Mouse (Mus musculus) embryo, embryonic 10 days (tissue): Measurements from ENCODE around the gene Ddx28.
"Not testable (repeated sequence)": the region's sequence is repeated elsewhere in the genome, so short reads cannot be mapped to it uniquely, and the experiment has no call there.

Source experiments
- DNase-seq: peaks from one replicate; pipeline ENCODE4 v3.0.0-alpha.2; 2015; ENCODE audit warnings: low spot score

The Ddx28 gene

GRCm38 (mm10) chr8:106012203-106012602 lies 521 bp upstream of the Ddx28 start:
- DNase-seq, result not testable (repeated sequence)

GRCm38 (mm10) chr8:106010748-106011642 lies 687 bp downstream of the Ddx28 start:
- peak; percentile 100 for DNase-seq

GRCm38 (mm10) chr8:106007891-106008290 lies 3.8 kb downstream of the Ddx28 start:
- DNase-seq, result not testable (repeated sequence)

GRCm38 (mm10) chr8:106007135-106007534 lies 4.5 kb downstream of the Ddx28 start:
- DNase-seq, result no peak

- no peak for DNase-seq
These were observed 5.3 kb downstream of the Ddx28 start for GRCm38 (mm10) chr8:106006413-106006812.

- DNase-seq, result no peak
These were observed 5.8 kb downstream of the Ddx28 start, which contains the start of gene Dpep2nb for GRCm38 (mm10) chr8:106005875-106006274. TSS of gene Dpep2nb (minus strand) at chr8:106005975.

GRCm38 (mm10) chr8:106004538-106005207 lies 7.0 kb downstream of the Ddx28 start:
- no peak for DNase-seq

GRCm38 (mm10) chr8:106001908-106002307 lies 9.8 kb downstream of the Ddx28 start:
- DNase-seq, result no peak

- DNase-seq, result no peak
These were observed 12.7 kb downstream of the Ddx28 start for GRCm38 (mm10) chr8:105998971-105999370.

- no peak for DNase-seq
These were observed 15.3 kb downstream of the Ddx28 start for GRCm38 (mm10) chr8:105996359-105996758.

- DNase-seq, result no peak
These were observed 18.5 kb downstream of the Ddx28 start for GRCm38 (mm10) chr8:105993226-105993625.

GRCm38 (mm10) chr8:105992499-105992898 lies 19.2 kb downstream of the Ddx28 start:
- DNase-seq, result no peak

GRCm38 (mm10) chr8:105991546-105991945 lies 20.1 kb downstream of the Ddx28 start:
- no peak for DNase-seq

- peak; percentile 94 for DNase-seq
These were observed 20.8 kb downstream of the Ddx28 start, which contains the start of gene Dus2 for GRCm38 (mm10) chr8:105990856-105991387. TSS of gene Dus2 (plus strand) at chr8:105991337.

- no peak for DNase-seq
These were observed 23.1 kb downstream of the Ddx28 start for GRCm38 (mm10) chr8:105988546-105988945.

- DNase-seq, result not testable (repeated sequence)
These were observed 28.3 kb downstream of the Ddx28 start for GRCm38 (mm10) chr8:105983406-105983805.

GRCm38 (mm10) chr8:105981146-105981545 lies 30.5 kb downstream of the Ddx28 start:
- no peak for DNase-seq

- DNase-seq, result no peak
These were observed 32.4 kb downstream of the Ddx28 start, which contains the start of gene Dpep3 for GRCm38 (mm10) chr8:105979325-105979724. TSS of gene Dpep3 (minus strand) at chr8:105979429.

- peak; percentile 36 for DNase-seq
These were observed 36.3 kb downstream of the Ddx28 start for GRCm38 (mm10) chr8:105975363-105975762.

- no peak for DNase-seq
These were observed 40.5 kb downstream of the Ddx28 start for GRCm38 (mm10) chr8:105971019-105971720.

- DNase-seq, result no peak
These were observed 42.3 kb downstream of the Ddx28 start for GRCm38 (mm10) chr8:105969367-105969766.
